Mouse (Mus musculus) bone marrow macrophage, adult 2 months (primary cell): Measurements from ENCODE around the gene Atp8a1. TPM values are rescaled to one million over a fixed set of nuclear protein-coding genes. Genes with fewer than 3 reads are reported as not detected.

ENCODE experiments used
- H3K27ac ChIP-seq: 2 replicates; pipeline ENCODE4 v1.5.1; 2012; ENCODE audit warnings: low read depth, low read length; ENCODE audit not compliant: insufficient read depth
- H3K4me1 ChIP-seq: 2 replicates; pipeline ENCODE4 v1.6.1; 2012; ENCODE audit warnings: low read length; ENCODE audit not compliant: control insufficient read depth, insufficient read depth
- H3K4me3 ChIP-seq: 2 replicates; pipeline ENCODE4 v1.5.1; 2012; ENCODE audit warnings: mild to moderate bottlenecking, low read length, moderate library complexity; ENCODE audit not compliant: insufficient read depth
- CTCF ChIP-seq: IDR thresholded peaks from 2 replicates; pipeline ENCODE4 v1.5.1; 2012; ENCODE audit warnings: low read depth, mild to moderate bottlenecking, low read length, moderate library complexity
- POLR2A ChIP-seq: IDR thresholded peaks from 2 replicates; pipeline ENCODE4 v1.6.1; 2012; ENCODE audit warnings: mild to moderate bottlenecking, low read depth, low read length, borderline replicate concordance
- polyA plus RNA-seq: library from polyadenylated mRNA; stranded (reverse); fragments of >200 nt; gene quantifications from 2 replicates; pipeline ENCODE4 v1.2.4, GENCODE M21; 2012; ENCODE audit not compliant: missing spikeins, insufficient read depth, insufficient read length

Gene Atp8a1
- polyA plus RNA-seq, 1 experiment, result 52.6 TPM

- H3K27ac ChIP-seq, result no peak overlapping the region
- H3K4me1 ChIP-seq, result peaks cover 4% of the 10 kb centered on the region; the same call in 1 of the 2 replicates
- no peak overlapping the region for H3K4me3 ChIP-seq
- TF ChIP-seq POLR2A (no peak), CTCF (no peak)
Measured at GRCm38 (mm10) chr5:67735771-67736170, 111.5 kb downstream of the Atp8a1 start.

GRCm38 (mm10) chr5:67733551-67734258, 113.5 kb downstream of the Atp8a1 start:
- Histone ChIP-seq H3K4me1 (no peaks in the 10 kb centered on the region), H3K4me3 (no peak overlapping the region), H3K27ac (no peak overlapping the region)
- TF ChIP-seq CTCF, result no peak
- TF ChIP-seq POLR2A, result no peak

- TF ChIP-seq POLR2A, result no peak
- no peak for TF ChIP-seq CTCF
- H3K27ac ChIP-seq, result no peak overlapping the region
- H3K4me1 ChIP-seq, result no peaks in the 10 kb centered on the region
Measured at GRCm38 (mm10) chr5:67733150-67733549, 114.1 kb downstream of the Atp8a1 start.

GRCm38 (mm10) chr5:67727755-67728154, 119.5 kb downstream of the Atp8a1 start:
- Histone ChIP-seq H3K4me3 (no peak overlapping the region), H3K4me1 (no peaks in the 10 kb centered on the region), H3K27ac (no peak overlapping the region)
- no peak for TF ChIP-seq CTCF
- no peak for TF ChIP-seq POLR2A

More at GRCm38 (mm10) chr5:67733150-67733549, 114.1 kb downstream of the Atp8a1 start:
- H3K4me3 ChIP-seq, result no peak overlapping the region

- H3K4me3 ChIP-seq, result no peak overlapping the region
- H3K27ac ChIP-seq, result no peak overlapping the region
- H3K4me1 ChIP-seq, result no peaks in the 10 kb centered on the region
- no peak for TF ChIP-seq POLR2A
- TF ChIP-seq CTCF, result no peak
Measured at GRCm38 (mm10) chr5:67726810-67727209, 120.4 kb downstream of the Atp8a1 start.

- 0 out of 2 replicates have a peak, but pooled peaks cover 3% of the 10 kb centered on the region for H3K4me1 ChIP-seq
- H3K27ac ChIP-seq, result no peak overlapping the region
- TF ChIP-seq POLR2A (no peak), CTCF (no peak)
- H3K4me3 ChIP-seq, result no peak overlapping the region
Measured at GRCm38 (mm10) chr5:67701641-67702040, 145.6 kb downstream of the Atp8a1 start.

GRCm38 (mm10) chr5:67699418-67699817, 147.8 kb downstream of the Atp8a1 start:
- TF ChIP-seq CTCF (no peak), POLR2A (no peak)
- Histone ChIP-seq H3K4me1 (0 out of 2 replicates have a peak, but pooled peaks cover 3% of the 10 kb centered on the region), H3K27ac (no peak overlapping the region), H3K4me3 (no peak overlapping the region)

GRCm38 (mm10) chr5:67698176-67698575, 149.1 kb downstream of the Atp8a1 start:
- 0 out of 2 replicates have a peak, but pooled peaks cover 3% of the 10 kb centered on the region for H3K4me1 ChIP-seq
- no peak overlapping the region for H3K4me3 ChIP-seq
- H3K27ac ChIP-seq, result no peak overlapping the region
- TF ChIP-seq POLR2A (no peak), CTCF (no peak)

- 0 out of 2 replicates have a peak, but pooled peaks cover 3% of the 10 kb centered on the region for H3K4me1 ChIP-seq
- no peak for TF ChIP-seq CTCF
- H3K27ac ChIP-seq, result no peak overlapping the region
- H3K4me3 ChIP-seq, result no peak overlapping the region
Measured at GRCm38 (mm10) chr5:67696741-67697596, 150.3 kb downstream of the Atp8a1 start.
